Mouse (Mus musculus) megakaryocyte, embryonic 14.5 days (primary cell): ENCODE data around the gene Krtap3-1. TPM values are rescaled to one million over a fixed set of nuclear protein-coding genes. Genes with fewer than 3 reads are reported as not detected.

ENCODE experiments used
- H3K27me3 ChIP-seq: replicated peaks from 2 replicates; pipeline ENCODE3; 2012; ENCODE audit warnings: inconsistent platforms
- H3K36me3 ChIP-seq: replicated peaks from 2 replicates; pipeline ENCODE3; 2012; ENCODE audit warnings: low read length, inconsistent platforms, mixed read lengths
- H3K4me1 ChIP-seq: 2 replicates; pipeline ENCODE4 v1.6.1; 2012; ENCODE audit warnings: inconsistent platforms
- H3K4me3 ChIP-seq: replicated peaks from 2 replicates; pipeline ENCODE3; 2012; ENCODE audit warnings: moderate library complexity, mild to moderate bottlenecking, inconsistent platforms
- H3K9me3 ChIP-seq: 2 replicates; pipeline ENCODE4 v1.6.1; 2012; ENCODE audit warnings: inconsistent platforms
- FLI1 ChIP-seq: IDR thresholded peaks from 2 replicates; pipeline ENCODE4 v1.6.1; 2012; ENCODE audit warnings: low read length, inconsistent platforms, mixed read lengths
- GATA1 ChIP-seq: IDR thresholded peaks from 3 replicates; pipeline ENCODE4 v1.6.1; 2012; ENCODE audit warnings: mixed read lengths, low read length, inconsistent platforms, borderline replicate concordance
- polyA plus RNA-seq: library from polyadenylated mRNA; stranded (reverse); fragments of >175 nt; gene quantifications from 2 replicates; pipeline ENCODE4 v1.2.3, GENCODE M21; 2012; ENCODE audit warnings: low replicate concordance; ENCODE audit not compliant: insufficient read depth

Krtap3-1 gene
- polyA plus RNA-seq, 1 experiment = not detected

GRCm38 (mm10) chr11:99580636-99581035 lies 14.2 kb upstream of the Krtap3-1 start, which contains the start of gene Krtap1-5:
Gene Krtap1-5, minus strand, starts transcription at chr11:99581016.
- Histone ChIP-seq H3K4me3 (no peak within 1 kb of the TSS), H3K9me3 (no peaks in the 10 kb centered on the region), H3K4me1 (no peaks in the 10 kb centered on the region), H3K36me3 (no peaks in the 10 kb centered on the region), H3K27me3 (no peaks in the 10 kb centered on the region)
- no peak for TF ChIP-seq GATA1
- TF ChIP-seq FLI1 = no peak

- TF ChIP-seq FLI1 (no peak), GATA1 (no peak)
- H3K27me3 ChIP-seq = peaks cover 2% of the 10 kb centered on the region
- H3K9me3 ChIP-seq = no peaks in the 10 kb centered on the region
- H3K4me1 ChIP-seq = peaks cover 3% of the 10 kb centered on the region; the same call in 1 of the 2 replicates
- no peaks in the 10 kb centered on the region for H3K36me3 ChIP-seq
- peak overlapping the region; percentile 62 for H3K4me3 ChIP-seq
These were observed 7.7 kb upstream of the Krtap3-1 start for GRCm38 (mm10) chr11:99574106-99574505.

- peaks cover 2% of the 10 kb centered on the region for H3K27me3 ChIP-seq
- H3K4me3 ChIP-seq = no peak overlapping the region
- no peak for TF ChIP-seq FLI1
- TF ChIP-seq GATA1 = no peak
- peaks cover 3% of the 10 kb centered on the region; the same call in 1 of the 2 replicates for H3K4me1 ChIP-seq
- H3K36me3 ChIP-seq = no peaks in the 10 kb centered on the region
- no peaks in the 10 kb centered on the region for H3K9me3 ChIP-seq
These were observed 6.7 kb upstream of the Krtap3-1 start for GRCm38 (mm10) chr11:99573164-99573563.

- TF ChIP-seq GATA1 (no peak), FLI1 (no peak)
- H3K9me3 ChIP-seq = no peaks in the 10 kb centered on the region
- H3K27me3 ChIP-seq = no peaks in the 10 kb centered on the region
- H3K36me3 ChIP-seq = no peaks in the 10 kb centered on the region
- H3K4me1 ChIP-seq = no peaks in the 10 kb centered on the region
- no peak overlapping the region for H3K4me3 ChIP-seq
These were observed 3.9 kb downstream of the Krtap3-1 start for GRCm38 (mm10) chr11:99562580-99562979.

- no peaks in the 10 kb centered on the region for H3K27me3 ChIP-seq
- H3K4me3 ChIP-seq = peak within 1 kb of the TSS; percentile 56
- no peaks in the 10 kb centered on the region for H3K9me3 ChIP-seq
- no peak for TF ChIP-seq GATA1
- no peak for TF ChIP-seq FLI1
- no peaks in the 10 kb centered on the region for H3K4me1 ChIP-seq
- H3K36me3 ChIP-seq = no peaks in the 10 kb centered on the region
These were observed 7.1 kb downstream of the Krtap3-1 start, which contains the start of gene Gm11939 for GRCm38 (mm10) chr11:99559366-99559765. Gene Gm11939, minus strand, starts transcription at chr11:99559466.

GRCm38 (mm10) chr11:99557976-99558745 lies 8.3 kb downstream of the Krtap3-1 start:
- TF ChIP-seq FLI1 (no peak), GATA1 (no peak)
- Histone ChIP-seq H3K4me3 (no peak overlapping the region), H3K4me1 (no peaks in the 10 kb centered on the region), H3K27me3 (no peaks in the 10 kb centered on the region), H3K9me3 (no peaks in the 10 kb centered on the region), H3K36me3 (no peaks in the 10 kb centered on the region)

- TF ChIP-seq FLI1 (no peak), GATA1 (no peak)
- Histone ChIP-seq H3K27me3 (no peaks in the 10 kb centered on the region), H3K36me3 (no peaks in the 10 kb centered on the region), H3K9me3 (no peaks in the 10 kb centered on the region), H3K4me1 (no peaks in the 10 kb centered on the region), H3K4me3 (no peak within 1 kb of the TSS)
These were observed 9.7 kb downstream of the Krtap3-1 start, which contains the start of gene Krtap3-2 for GRCm38 (mm10) chr11:99556753-99557152. Gene Krtap3-2, minus strand, starts transcription at chr11:99556853.

- Histone ChIP-seq H3K27me3 (no peaks in the 10 kb centered on the region), H3K36me3 (no peaks in the 10 kb centered on the region), H3K4me1 (no peaks in the 10 kb centered on the region), H3K9me3 (no peaks in the 10 kb centered on the region), H3K4me3 (no peak overlapping the region)
- TF ChIP-seq FLI1 (no peak), GATA1 (no peak)
These were observed 10.2 kb downstream of the Krtap3-1 start for GRCm38 (mm10) chr11:99556195-99556594.

- Histone ChIP-seq H3K9me3 (no peaks in the 10 kb centered on the region), H3K4me3 (no peak within 1 kb of the TSS), H3K27me3 (no peaks in the 10 kb centered on the region), H3K36me3 (no peaks in the 10 kb centered on the region), H3K4me1 (no peaks in the 10 kb centered on the region)
- TF ChIP-seq GATA1 (no peak), FLI1 (no peak)
These were observed 15.7 kb downstream of the Krtap3-1 start, which contains the start of gene Krtap3-3 for GRCm38 (mm10) chr11:99550765-99551164. Gene Krtap3-3, minus strand, starts transcription at chr11:99550865.

- H3K36me3 ChIP-seq = no peaks in the 10 kb centered on the region
- no peaks in the 10 kb centered on the region for H3K9me3 ChIP-seq
- TF ChIP-seq GATA1 (no peak), FLI1 (no peak)
- H3K4me1 ChIP-seq = no peaks in the 10 kb centered on the region
- peaks cover under 1% of the 10 kb centered on the region for H3K27me3 ChIP-seq
- no peak overlapping the region for H3K4me3 ChIP-seq
These were observed 18.5 kb downstream of the Krtap3-1 start for GRCm38 (mm10) chr11:99547892-99548291.
